Mouse (Mus musculus): Measurements from ENCODE around the gene Blcap.
"Not testable (repeated sequence)": the region's sequence is repeated elsewhere in the genome, so short reads cannot be mapped to it uniquely, and the experiment has no call there.

Blcap gene

GRCm38 (mm10) chr2:157571224-157571832 lies at the start of gene Blcap:
Gene Blcap, minus strand, starts transcription at chr2:157571274.
- DNase-seq (ENCODE audit: low read depth), result no peak

GRCm38 (mm10) chr2:157618393-157618792 lies 47.3 kb upstream of the Blcap start:
- DNase-seq (ENCODE audit: low read depth), result no peak

GRCm38 (mm10) chr2:157613997-157614396 lies 42.9 kb upstream of the Blcap start:
- no peak for DNase-seq (ENCODE audit: low read depth)

GRCm38 (mm10) chr2:157611735-157612134 lies 40.7 kb upstream of the Blcap start:
- DNase-seq (ENCODE audit: low read depth), result no peak

- no peak for DNase-seq (ENCODE audit: low read depth)
These were observed 36.6 kb upstream of the Blcap start for GRCm38 (mm10) chr2:157607542-157608236.

- peak; percentile 29 for DNase-seq (ENCODE audit: low read depth)
These were observed 34.1 kb upstream of the Blcap start for GRCm38 (mm10) chr2:157605025-157605675.

- no peak for DNase-seq (ENCODE audit: low read depth)
These were observed 30.4 kb upstream of the Blcap start for GRCm38 (mm10) chr2:157601435-157601839.

- DNase-seq (ENCODE audit: low read depth), result no peak
These were observed 25.9 kb upstream of the Blcap start for GRCm38 (mm10) chr2:157596876-157597566.

GRCm38 (mm10) chr2:157585351-157585750 lies 14.3 kb upstream of the Blcap start:
- DNase-seq (ENCODE audit: low read depth), result not testable (repeated sequence)

- DNase-seq (ENCODE audit: low read depth), result no peak
These were observed 1.7 kb upstream of the Blcap start for GRCm38 (mm10) chr2:157572786-157573185.

GRCm38 (mm10) chr2:157569796-157570485 lies 1.1 kb downstream of the Blcap start:
- no peak for DNase-seq (ENCODE audit: low read depth)

- DNase-seq (ENCODE audit: low read depth), result no peak
These were observed 2.2 kb downstream of the Blcap start for GRCm38 (mm10) chr2:157568881-157569280.

GRCm38 (mm10) chr2:157567235-157567961 lies 3.7 kb downstream of the Blcap start:
- DNase-seq (ENCODE audit: low read depth), result no peak

GRCm38 (mm10) chr2:157566260-157566952 lies 4.7 kb downstream of the Blcap start:
- DNase-seq (ENCODE audit: low read depth), result peak; percentile 68

GRCm38 (mm10) chr2:157565898-157566259 lies 5.2 kb downstream of the Blcap start:
- DNase-seq (ENCODE audit: low read depth), result no peak

GRCm38 (mm10) chr2:157565446-157565845 lies 5.6 kb downstream of the Blcap start:
- DNase-seq (ENCODE audit: low read depth), result no peak

GRCm38 (mm10) chr2:157564723-157565122 lies 6.4 kb downstream of the Blcap start:
- no peak for DNase-seq (ENCODE audit: low read depth)

GRCm38 (mm10) chr2:157563031-157563430 lies 8.0 kb downstream of the Blcap start:
- no peak for DNase-seq (ENCODE audit: low read depth)

- no peak for DNase-seq (ENCODE audit: low read depth)
These were observed 9.8 kb downstream of the Blcap start for GRCm38 (mm10) chr2:157561165-157561836.

GRCm38 (mm10) chr2:157560302-157560701 lies 10.8 kb downstream of the Blcap start:
- DNase-seq (ENCODE audit: low read depth), result no peak

All from c-Kit-positive CD71-positive TER-119-negative erythroid progenitor cells, embryonic 14.5 days (primary cell).